Mouse (Mus musculus) gastrocnemius, adult 2 months (tissue): ENCODE data around the gene Tgfb2. TPM values are rescaled to one million over a fixed set of nuclear protein-coding genes. Genes with fewer than 3 reads are reported as not detected.

ENCODE experiments used
- DNase-seq: peaks from one replicate; pipeline ENCODE4 v3.0.0; 2022
- H3K27ac ChIP-seq: fragments of 200-600 bp; 2 replicates; pipeline ENCODE4 v1.8.1; 2022; ENCODE audit warnings: mild to moderate bottlenecking
- H3K4me3 ChIP-seq: fragments of 200-600 bp; 2 replicates; pipeline ENCODE4 v1.8.1; 2022; ENCODE audit warnings: mild to moderate bottlenecking, moderate library complexity
- CTCF ChIP-seq: fragments of 200-600 bp; IDR thresholded peaks from 2 replicates; pipeline ENCODE4 v1.8.1; 2022; ENCODE audit warnings: antibody characterized with exemption, mild to moderate bottlenecking, moderate library complexity
- intact Hi-C: fragments of 180-260 bp; cut with DNase I; formaldehyde crosslinking; loops from one replicate; pipeline ENCODE4 v1.15.1; 2025
- long read RNA-seq, 2 experiments: library from polyadenylated mRNA; stranded (forward); transcript quantifications; one replicate each; pipeline ENCODE4 v2.0.0; 2021
- total RNA-seq, 2 experiments: library from RNA; stranded (reverse); gene quantifications; 2 replicates each; pipeline ENCODE4 v1.2.3; 2021

The Tgfb2 gene
- 10 to 100 TPM in 1 of 2 experiments, 1 to 10 TPM in 1; 6.5 to 14.1 TPM for total RNA-seq
- long read RNA-seq, experiment 1, full-length matches to known transcripts = 8 of 11 reads
- long read RNA-seq, experiment 1, partial matches to known transcripts = 1 of 11 reads
- long read RNA-seq, experiment 1, other reads (novel, unspliced or antisense) = 2 of 11 reads
- long read RNA-seq, experiment 2, full-length matches to known transcripts = 6 of 9 reads
- long read RNA-seq, experiment 2, partial matches to known transcripts = 0 of 9 reads
- long read RNA-seq, experiment 2, other reads (novel, unspliced or antisense) = 3 of 9 reads

DNA sequence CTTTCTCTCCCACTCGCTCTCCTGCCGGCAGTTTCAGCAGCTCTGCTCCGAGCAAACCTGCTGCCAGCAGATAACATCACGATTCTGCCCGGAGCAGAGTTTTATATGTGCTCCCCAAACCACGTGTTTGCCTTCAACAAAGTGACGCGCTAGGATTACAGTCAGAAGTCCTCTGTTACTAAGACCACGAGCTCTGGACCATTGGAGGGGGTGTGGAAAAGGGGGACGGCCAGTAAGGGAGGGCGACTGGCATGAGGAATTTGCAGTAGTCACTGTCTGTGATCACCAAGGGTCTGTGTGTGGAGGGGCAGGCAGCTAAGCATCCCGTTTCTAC, at the start of gene Tgfb2:
TSS of gene Tgfb2 (minus strand) at position 75 of the 334 bp plus-strand sequence.
- Histone ChIP-seq H3K27ac (peak within 1 kb of the TSS; percentile 91), H3K4me3 (peak within 1 kb of the TSS; percentile 93)
- TF ChIP-seq CTCF = no peak
- intact Hi-C loops = no loop called here
- DNase-seq = no peak

DNA sequence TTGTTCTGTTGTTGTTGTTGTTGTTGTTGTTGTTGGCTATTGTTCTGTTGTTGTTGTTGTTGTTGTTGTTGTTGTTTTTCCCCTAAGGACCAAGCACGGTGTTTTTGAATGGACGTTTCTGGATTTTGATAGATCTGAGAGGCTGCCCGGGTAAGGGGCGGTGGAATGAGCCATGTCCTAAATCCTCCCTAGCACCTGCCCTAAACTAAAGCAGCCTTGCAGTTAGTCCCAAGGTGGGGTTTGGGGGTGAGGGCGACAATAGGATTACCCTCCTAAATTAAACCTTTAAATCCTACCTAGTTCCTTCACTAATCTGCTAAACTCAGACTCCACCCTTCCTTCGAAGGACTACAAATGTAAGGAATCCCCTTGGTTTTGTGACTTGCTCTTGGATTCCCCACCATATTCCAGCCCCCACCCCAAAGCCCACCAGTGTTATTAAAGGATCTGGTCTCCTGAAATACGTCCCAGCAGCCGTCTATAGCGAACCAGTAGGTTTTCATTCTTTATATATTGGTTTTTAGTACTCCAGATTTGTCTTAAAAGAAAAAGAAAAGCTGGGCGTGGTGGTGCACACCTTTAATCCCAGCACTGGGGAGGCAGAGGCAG, 44.0 kb upstream of the Tgfb2 start:
- intact Hi-C loops = no loop called here
- Histone ChIP-seq H3K4me3 (peak overlapping the region; percentile 86), H3K27ac (peak overlapping the region; percentile 90)
- TF ChIP-seq CTCF = no peak
- DNase-seq = no peak

DNA sequence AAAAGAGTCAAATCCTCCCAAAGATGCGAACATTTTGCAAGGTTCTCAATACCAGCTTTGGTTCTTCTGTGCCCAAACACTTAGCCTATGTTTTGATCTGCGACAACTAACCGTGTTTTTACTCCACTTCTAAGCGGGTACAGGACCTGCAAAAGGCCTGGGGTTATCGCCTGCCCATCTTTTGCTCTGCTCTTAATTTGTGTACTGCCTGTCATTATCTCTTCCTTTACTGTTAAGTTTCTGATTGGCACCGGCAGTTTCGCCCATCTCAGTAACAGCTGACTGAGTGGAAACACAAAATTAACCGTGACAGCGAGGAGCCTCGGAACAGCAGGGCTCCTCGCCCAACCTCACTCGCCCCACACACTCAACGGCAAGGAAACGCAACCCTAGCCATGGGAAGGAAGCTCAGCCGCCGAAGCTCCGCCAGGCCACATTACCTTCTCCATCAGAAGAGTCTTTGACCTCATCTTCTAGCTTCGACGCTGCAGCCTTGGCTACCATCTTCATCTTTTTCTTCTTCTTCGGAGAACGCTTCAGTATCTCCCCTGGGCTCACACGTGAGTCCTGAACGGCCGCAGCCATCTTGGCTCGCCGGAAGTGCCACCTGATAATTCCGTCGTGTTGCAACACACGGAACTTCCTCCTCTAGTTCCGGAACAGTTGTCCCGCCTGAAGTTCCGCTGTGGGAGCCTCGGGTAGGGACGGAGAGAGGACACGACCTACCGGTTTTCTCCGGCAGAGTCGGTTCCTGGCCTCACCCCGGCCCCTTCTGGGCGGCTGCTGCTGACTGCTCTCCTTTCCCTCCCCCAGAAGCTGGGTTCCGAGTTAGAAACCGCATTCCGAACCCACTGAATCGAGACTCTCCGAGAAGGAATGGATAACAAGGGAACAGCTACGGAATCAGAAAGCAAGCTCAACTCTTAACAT, 43.2 kb upstream of the Tgfb2 start, which contains the start of gene Rrp15:
TSS of gene Rrp15 (minus strand) at position 635 of the 930 bp plus-strand sequence.
- TF ChIP-seq CTCF = no peak
- DNase-seq = peak; percentile 88
- intact Hi-C loops = no loop called here

DNA sequence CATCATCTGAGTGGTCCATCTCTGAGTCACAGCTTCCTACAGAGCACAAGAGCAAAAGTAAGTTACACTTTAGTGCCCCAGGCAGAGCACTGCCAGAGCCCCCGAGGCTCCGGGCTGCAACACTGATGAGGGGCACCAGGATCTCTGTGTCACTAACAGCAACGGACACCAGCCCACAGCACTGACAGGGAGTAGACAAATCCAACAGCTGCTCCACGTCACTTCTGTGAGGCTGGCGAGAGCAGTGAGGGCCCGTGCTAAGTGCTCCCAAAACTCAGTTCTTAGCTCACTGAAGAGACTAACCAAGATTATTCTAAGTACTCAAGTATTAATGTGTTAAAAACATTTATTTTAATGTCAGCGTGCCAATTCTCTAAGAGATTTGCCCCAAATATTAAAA, 34.0 kb upstream of the Tgfb2 start:
- H3K27ac ChIP-seq = no peak overlapping the region
- no peak for DNase-seq
- intact Hi-C loops = no loop called here
- no peak for TF ChIP-seq CTCF
- H3K4me3 ChIP-seq = no peak overlapping the region

More for the DNA sequence above, 43.2 kb upstream of the Tgfb2 start, which contains the start of gene Rrp15:
- Histone ChIP-seq H3K27ac (peak within 1 kb of the TSS; percentile 90), H3K4me3 (peak within 1 kb of the TSS; percentile 86)

DNA sequence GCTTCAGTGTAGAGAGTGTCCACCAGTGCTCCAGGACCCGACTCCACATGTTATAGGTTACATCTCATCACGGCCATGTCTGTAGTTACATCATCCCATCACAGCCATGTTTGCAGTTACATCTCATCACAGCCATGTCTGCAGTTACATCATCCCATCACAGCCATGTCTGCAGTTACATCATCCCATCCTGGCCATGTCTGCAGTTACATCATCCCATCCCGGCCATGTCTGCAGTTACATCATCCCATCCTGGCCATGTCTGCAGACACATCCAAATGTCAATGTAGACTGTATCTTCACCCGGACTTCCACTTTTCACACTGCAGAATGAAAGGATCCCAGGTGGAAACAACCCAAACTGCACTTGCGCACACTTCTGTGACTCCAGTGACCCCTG, 29.7 kb upstream of the Tgfb2 start:
- no peak overlapping the region for H3K4me3 ChIP-seq
- no peak for TF ChIP-seq CTCF
- H3K27ac ChIP-seq = no peak overlapping the region
- intact Hi-C loops = no loop called here
- DNase-seq = no peak

DNA sequence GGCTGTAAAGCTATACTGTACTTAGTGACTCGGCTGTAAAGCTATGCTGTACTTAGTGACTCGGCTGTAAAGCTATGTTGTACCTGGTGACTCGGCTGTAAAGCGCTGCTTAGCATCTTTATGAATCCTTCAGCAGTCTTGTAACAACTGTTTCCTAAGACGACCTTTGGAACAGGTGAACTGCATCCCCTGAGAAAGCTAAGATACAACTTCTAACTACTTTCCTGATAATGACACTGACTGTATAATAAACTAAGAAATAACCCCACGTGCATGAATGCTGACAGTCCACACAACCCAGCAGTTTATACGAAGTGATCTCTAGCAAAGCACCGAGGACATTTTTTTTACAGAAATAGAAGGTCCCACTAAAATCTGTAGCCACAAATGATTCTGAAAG, 27.3 kb upstream of the Tgfb2 start:
- Histone ChIP-seq H3K27ac (no peak overlapping the region), H3K4me3 (no peak overlapping the region)
- intact Hi-C loops = no loop called here
- no peak for DNase-seq
- no peak for TF ChIP-seq CTCF

DNA sequence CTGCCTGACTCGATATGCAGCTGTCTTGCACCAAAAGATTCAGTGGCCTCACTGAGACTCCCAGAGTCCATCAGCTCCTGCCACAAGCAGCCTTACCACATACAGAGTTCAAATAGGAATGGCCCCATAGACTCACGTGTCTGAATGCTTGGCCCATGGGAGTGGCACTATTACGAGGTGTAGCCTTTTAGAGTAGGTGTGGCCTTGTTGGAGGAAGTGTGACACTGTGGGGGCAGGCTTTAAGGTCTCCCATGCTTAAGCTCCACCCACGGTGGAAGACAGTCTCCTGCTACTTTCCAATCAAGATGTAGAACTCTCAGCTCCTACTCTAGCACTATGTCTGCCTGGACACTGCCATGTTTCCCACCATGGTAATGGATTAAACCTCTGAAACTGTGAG, 23.0 kb upstream of the Tgfb2 start:
- TF ChIP-seq CTCF = no peak
- no peak overlapping the region for H3K4me3 ChIP-seq
- intact Hi-C loops = loop anchor here (10.0 kb wide), 1 partner anchor 614 kb away; the partner anchor contains the start of gene Lyplal1
- no peak for DNase-seq
- H3K27ac ChIP-seq = no peak overlapping the region

DNA sequence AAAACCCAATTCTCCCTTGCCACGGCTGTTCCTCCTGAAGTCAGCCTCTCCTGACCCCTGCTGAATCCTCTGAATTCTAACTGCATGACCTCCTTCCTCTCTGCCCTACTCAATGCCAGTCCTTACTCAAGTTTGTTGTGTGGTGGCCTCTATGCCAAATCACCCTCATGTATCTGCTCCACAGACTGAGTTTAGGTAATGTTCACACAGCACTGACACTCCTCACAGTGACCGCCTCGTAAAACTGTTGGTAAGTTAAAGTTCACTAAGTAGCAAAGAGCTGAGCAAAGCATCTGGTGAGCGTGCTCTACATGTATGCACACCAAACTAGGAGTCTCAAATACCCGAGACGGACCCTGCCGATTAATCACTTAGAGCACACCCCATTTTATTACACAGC, 20.3 kb upstream of the Tgfb2 start:
- H3K4me3 ChIP-seq = no peak overlapping the region
- DNase-seq = no peak
- no peak overlapping the region for H3K27ac ChIP-seq
- intact Hi-C loops = loop anchor here (10.0 kb wide), 1 partner anchor 611 kb away; the partner anchor contains the start of gene Lyplal1
- no peak for TF ChIP-seq CTCF

DNA sequence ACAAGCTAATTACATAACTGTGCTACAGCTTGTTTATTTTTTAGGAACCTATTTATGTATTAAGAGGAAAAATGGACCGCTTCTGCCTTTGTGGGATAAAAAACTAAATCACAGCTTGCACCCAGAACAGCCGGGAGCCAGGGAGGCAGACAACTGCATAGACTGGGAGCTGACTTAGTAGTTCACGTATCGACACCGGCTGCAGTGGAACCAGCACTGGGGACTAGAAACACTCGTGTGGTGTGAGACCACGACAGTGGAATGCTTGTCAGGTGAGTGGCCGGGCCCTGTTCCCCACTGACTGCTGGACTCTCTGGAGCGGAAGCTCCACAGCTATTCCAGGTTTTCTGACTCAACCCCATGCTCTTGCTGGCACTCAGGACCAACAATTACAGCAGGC, 16.5 kb upstream of the Tgfb2 start:
- TF ChIP-seq CTCF = no peak
- intact Hi-C loops = loop anchor here (2.0 to 10.0 kb wide), 4 partner anchors 607 to 1175 kb away; partner anchors contain the start of gene Lyplal1
- DNase-seq = no peak
- Histone ChIP-seq H3K27ac (no peak overlapping the region), H3K4me3 (no peak overlapping the region)

DNA sequence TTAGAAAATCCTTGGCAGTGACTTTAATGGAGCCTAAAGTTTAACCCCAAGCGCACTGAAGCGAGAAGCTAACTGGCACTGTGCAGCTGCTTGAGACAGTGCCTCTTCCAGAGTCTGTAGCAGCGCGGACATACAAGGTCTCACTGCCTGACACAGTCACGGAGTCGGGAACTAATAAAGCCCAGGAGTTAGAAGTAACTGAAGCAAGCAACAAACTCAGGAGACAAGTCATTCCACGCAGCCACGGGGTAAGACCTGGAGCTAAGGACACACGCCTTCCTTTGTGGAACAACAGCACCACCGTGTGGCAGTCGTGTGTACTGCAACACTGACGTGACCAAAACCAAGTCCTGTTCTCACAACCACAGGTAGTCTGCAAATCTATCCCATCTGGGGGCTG, 16.1 kb upstream of the Tgfb2 start:
- Histone ChIP-seq H3K4me3 (no peak overlapping the region), H3K27ac (no peak overlapping the region)
- peak; percentile 85 for DNase-seq
- TF ChIP-seq CTCF = peak; percentile 100
- intact Hi-C loops = loop anchor here (2.0 to 10.0 kb wide), 4 partner anchors 607 to 1175 kb away; partner anchors contain the start of gene Lyplal1

DNA sequence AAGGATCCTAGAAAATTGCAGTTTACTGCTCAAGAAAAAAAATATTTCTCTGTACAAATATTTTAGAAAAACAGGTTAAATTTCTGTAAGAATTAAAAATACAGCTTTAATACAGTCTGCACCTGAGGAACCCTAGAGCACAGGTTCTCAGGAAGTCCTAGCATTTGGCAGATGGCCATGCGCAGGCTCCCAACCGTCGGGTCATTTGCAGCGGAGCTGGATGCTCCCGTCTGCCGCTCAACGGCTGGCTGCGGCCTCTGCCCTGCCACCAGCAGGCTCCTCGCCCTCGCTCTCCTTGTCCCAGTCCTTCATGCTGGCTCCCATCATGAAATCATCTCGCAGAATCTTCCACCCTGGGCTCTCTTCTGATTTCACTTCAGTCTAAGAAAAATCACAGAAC, 15.4 kb upstream of the Tgfb2 start:
- intact Hi-C loops = loop anchor here (5.0 to 10.0 kb wide), 3 partner anchors 606 to 1174 kb away; partner anchors contain the start of gene Lyplal1
- H3K4me3 ChIP-seq = no peak overlapping the region
- no peak for DNase-seq
- no peak overlapping the region for H3K27ac ChIP-seq
- TF ChIP-seq CTCF = no peak

DNA sequence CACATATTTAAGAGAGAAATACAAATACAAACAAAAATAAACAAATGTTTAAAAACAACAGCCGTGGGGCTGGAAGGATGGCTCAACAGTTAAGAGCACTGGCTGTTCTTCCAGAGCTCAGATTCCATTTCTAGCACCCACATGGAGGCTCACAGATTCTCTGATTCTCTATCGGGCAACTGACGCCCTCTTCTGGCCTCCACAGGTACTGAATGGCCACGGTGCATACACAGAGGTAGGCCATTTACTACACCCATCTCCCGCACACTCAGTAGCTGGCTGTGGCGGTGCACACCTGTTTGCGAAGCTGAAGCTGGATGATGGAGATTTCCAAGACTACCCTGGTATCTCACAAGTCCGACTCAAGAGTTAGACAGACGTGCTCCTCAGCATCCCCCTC, 13.9 kb upstream of the Tgfb2 start:
- Histone ChIP-seq H3K27ac (no peak overlapping the region), H3K4me3 (no peak overlapping the region)
- TF ChIP-seq CTCF = peak; percentile 52
- no peak for DNase-seq
- intact Hi-C loops = loop anchor here (5.0 to 10.0 kb wide), 3 partner anchors 605 to 1172 kb away; partner anchors contain the start of gene Lyplal1
